Mouse (Mus musculus): ENCODE measurements around the gene Runx1.

Runx1 gene

GRCm38 (mm10) chr16:92792905-92793304 is 33.0 kb downstream of the Runx1 start:
- no peak for DNase-seq (ENCODE audit: low read depth)

GRCm38 (mm10) chr16:92790601-92791000 is 35.3 kb downstream of the Runx1 start:
- DNase-seq (ENCODE audit: low read depth): no peak

GRCm38 (mm10) chr16:92789840-92790239 is 36.1 kb downstream of the Runx1 start:
- no peak for DNase-seq (ENCODE audit: low read depth)

- DNase-seq (ENCODE audit: low read depth): no peak
Measured at GRCm38 (mm10) chr16:92788446-92788845, 37.5 kb downstream of the Runx1 start.

- no peak for DNase-seq (ENCODE audit: low read depth)
Measured at GRCm38 (mm10) chr16:92786883-92787321, 39.0 kb downstream of the Runx1 start.

- no peak for DNase-seq (ENCODE audit: low read depth)
Measured at GRCm38 (mm10) chr16:92786276-92786882, 39.6 kb downstream of the Runx1 start.

GRCm38 (mm10) chr16:92783651-92784131 is 42.3 kb downstream of the Runx1 start:
- DNase-seq (ENCODE audit: low read depth): no peak

- DNase-seq (ENCODE audit: low read depth): no peak
Measured at GRCm38 (mm10) chr16:92782408-92782807, 43.5 kb downstream of the Runx1 start.

- DNase-seq (ENCODE audit: low read depth): no peak
Measured at GRCm38 (mm10) chr16:92779896-92780435, 46.0 kb downstream of the Runx1 start.

- DNase-seq (ENCODE audit: low read depth): no peak
Measured at GRCm38 (mm10) chr16:92779175-92779574, 46.8 kb downstream of the Runx1 start.

GRCm38 (mm10) chr16:92778096-92778780 is 47.7 kb downstream of the Runx1 start:
- DNase-seq (ENCODE audit: low read depth): no peak

GRCm38 (mm10) chr16:92767862-92768261 is 58.1 kb downstream of the Runx1 start:
- no peak for DNase-seq (ENCODE audit: low read depth)

GRCm38 (mm10) chr16:92767423-92767822 is 58.5 kb downstream of the Runx1 start:
- no peak for DNase-seq (ENCODE audit: low read depth)

- DNase-seq (ENCODE audit: low read depth): peak; percentile 75
Measured at GRCm38 (mm10) chr16:92764741-92765396, 61.1 kb downstream of the Runx1 start.

- DNase-seq (ENCODE audit: low read depth): no peak
Measured at GRCm38 (mm10) chr16:92763666-92764065, 62.3 kb downstream of the Runx1 start.

- no peak for DNase-seq (ENCODE audit: low read depth)
Measured at GRCm38 (mm10) chr16:92761968-92762521, 63.9 kb downstream of the Runx1 start.

GRCm38 (mm10) chr16:92760091-92760490 is 65.9 kb downstream of the Runx1 start:
- no peak for DNase-seq (ENCODE audit: low read depth)

GRCm38 (mm10) chr16:92757564-92757963 is 68.4 kb downstream of the Runx1 start:
- DNase-seq (ENCODE audit: low read depth): peak; percentile 53

- no peak for DNase-seq (ENCODE audit: low read depth)
Measured at GRCm38 (mm10) chr16:92753944-92754343, 72.0 kb downstream of the Runx1 start.

- DNase-seq (ENCODE audit: low read depth): no peak
Measured at GRCm38 (mm10) chr16:92753139-92753538, 72.8 kb downstream of the Runx1 start.

- DNase-seq (ENCODE audit: low read depth): no peak
Measured at GRCm38 (mm10) chr16:92748272-92748671, 77.7 kb downstream of the Runx1 start.

GRCm38 (mm10) chr16:92747062-92747461 is 78.9 kb downstream of the Runx1 start:
- DNase-seq (ENCODE audit: low read depth): no peak
